Mouse (Mus musculus): Measurements from ENCODE around the gene Ptbp1.

GRCm38 (mm10) chr10:79821731-79822130 lies 32.5 kb upstream of the Ptbp1 start:
- TF ChIP-seq GATA1 (IDR thresholded peaks at IDR 0.05; ENCODE audit: low read length) (no peak), TAL1 (IDR thresholded peaks at IDR 0.05; ENCODE audit: low read length) (no peak)

All from erythroblast, embryonic 14.5 days (primary cell).